Mouse (Mus musculus): ENCODE measurements around the gene Cdkn1b.

GRCm38 (mm10) chr6:134923670-134924069, 3.5 kb downstream of the Cdkn1b start:
- TF ChIP-seq POLR2A (IDR thresholded peaks at IDR 0.05; ENCODE audit: low read depth, low read length) (no peak), CTCF (IDR thresholded peaks at IDR 0.05; ENCODE audit: borderline replicate concordance, insufficient read depth, low read length) (no peak)
